Mouse (Mus musculus) bone marrow macrophage, adult 2 months (primary cell): ENCODE measurements around the gene Igfbp2. TPM values are rescaled to one million over a fixed set of nuclear protein-coding genes. Genes with fewer than 3 reads are reported as not detected.

Experiments used
- H3K27ac ChIP-seq: 2 replicates; pipeline ENCODE4 v1.5.1; 2012; ENCODE audit warnings: low read depth, low read length; ENCODE audit not compliant: insufficient read depth
- H3K4me1 ChIP-seq: 2 replicates; pipeline ENCODE4 v1.6.1; 2012; ENCODE audit warnings: low read length; ENCODE audit not compliant: control insufficient read depth, insufficient read depth
- H3K4me3 ChIP-seq: 2 replicates; pipeline ENCODE4 v1.5.1; 2012; ENCODE audit warnings: mild to moderate bottlenecking, low read length, moderate library complexity; ENCODE audit not compliant: insufficient read depth
- CTCF ChIP-seq: IDR thresholded peaks from 2 replicates; pipeline ENCODE4 v1.5.1; 2012; ENCODE audit warnings: low read depth, mild to moderate bottlenecking, low read length, moderate library complexity
- POLR2A ChIP-seq: IDR thresholded peaks from 2 replicates; pipeline ENCODE4 v1.6.1; 2012; ENCODE audit warnings: mild to moderate bottlenecking, low read depth, low read length, borderline replicate concordance
- polyA plus RNA-seq: library from polyadenylated mRNA; stranded (reverse); fragments of >200 nt; gene quantifications from 2 replicates; pipeline ENCODE4 v1.2.4, GENCODE M21; 2012; ENCODE audit not compliant: missing spikeins, insufficient read depth, insufficient read length

Gene Igfbp2
- polyA plus RNA-seq, 1 experiment, result not detected

DNA sequence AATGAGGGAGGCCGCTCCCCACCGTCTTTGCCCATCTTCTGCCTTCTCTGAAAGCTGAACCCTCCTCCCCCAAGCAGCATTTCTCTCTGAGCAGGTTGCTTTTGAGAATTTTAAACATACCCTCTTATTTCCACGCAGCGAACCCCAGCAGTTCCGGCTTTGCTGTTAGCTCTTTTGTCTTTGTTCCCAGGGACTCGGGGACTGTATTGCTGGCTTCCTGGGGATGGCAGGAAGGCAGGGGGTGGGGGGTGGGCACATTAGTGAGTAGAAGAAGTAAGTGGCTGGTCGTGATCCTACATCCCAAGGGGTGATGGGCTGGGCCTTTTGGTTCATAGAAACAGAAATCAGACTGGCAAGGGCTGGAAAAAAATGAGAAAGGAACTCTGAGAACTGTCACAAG is 2.6 kb downstream of the Igfbp2 start:
- no peak for TF ChIP-seq CTCF
- no peak for TF ChIP-seq POLR2A
- Histone ChIP-seq H3K4me3 (no peak overlapping the region), H3K4me1 (no peaks in the 10 kb centered on the region), H3K27ac (no peak overlapping the region)

DNA sequence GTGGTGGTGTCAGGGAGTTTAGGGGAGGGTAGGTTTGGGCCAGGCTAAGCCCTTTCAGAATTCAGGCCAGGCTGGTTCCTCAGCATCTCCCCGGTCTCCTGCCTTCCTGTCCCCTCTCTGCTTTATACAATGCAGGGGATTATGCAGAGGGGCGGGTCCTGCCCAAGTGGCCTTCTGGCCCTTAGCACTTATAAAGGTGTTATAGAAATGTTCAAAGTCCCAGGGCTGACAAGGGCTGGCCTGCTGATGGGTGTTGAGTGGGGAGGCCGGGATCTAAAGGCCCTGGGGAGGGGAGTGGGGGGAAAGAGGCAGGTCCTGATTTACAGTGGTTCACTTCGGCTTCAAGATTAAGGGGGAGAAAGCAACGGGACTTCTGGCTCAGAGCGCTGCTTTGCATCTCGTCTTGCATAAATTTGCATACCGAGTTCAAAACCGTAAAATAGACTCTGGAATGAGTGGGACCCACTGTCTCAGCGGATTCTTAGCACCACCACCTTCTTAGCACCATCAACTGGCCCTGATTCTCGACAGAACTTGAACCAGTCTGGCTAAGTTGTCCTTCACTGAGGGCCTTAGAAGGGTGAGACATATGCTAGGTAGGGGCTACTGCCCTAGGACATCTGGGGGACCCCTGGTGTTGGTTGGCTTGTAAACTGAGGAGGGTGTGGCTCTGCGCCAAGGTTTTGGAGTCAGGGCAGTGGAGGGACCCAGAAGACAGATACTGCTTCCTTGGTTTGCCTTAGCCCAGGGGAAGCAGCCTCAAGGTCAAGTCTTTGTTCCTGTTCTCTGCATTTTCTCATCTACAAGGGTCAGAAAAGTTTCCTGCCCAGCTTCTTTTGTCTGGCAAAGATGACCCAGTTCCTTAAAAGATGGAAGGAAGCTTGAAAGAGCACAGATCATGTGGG is 3.4 kb downstream of the Igfbp2 start:
- Histone ChIP-seq H3K27ac (no peak overlapping the region), H3K4me1 (no peaks in the 10 kb centered on the region), H3K4me3 (no peak overlapping the region)
- TF ChIP-seq CTCF (no peak), POLR2A (no peak)

DNA sequence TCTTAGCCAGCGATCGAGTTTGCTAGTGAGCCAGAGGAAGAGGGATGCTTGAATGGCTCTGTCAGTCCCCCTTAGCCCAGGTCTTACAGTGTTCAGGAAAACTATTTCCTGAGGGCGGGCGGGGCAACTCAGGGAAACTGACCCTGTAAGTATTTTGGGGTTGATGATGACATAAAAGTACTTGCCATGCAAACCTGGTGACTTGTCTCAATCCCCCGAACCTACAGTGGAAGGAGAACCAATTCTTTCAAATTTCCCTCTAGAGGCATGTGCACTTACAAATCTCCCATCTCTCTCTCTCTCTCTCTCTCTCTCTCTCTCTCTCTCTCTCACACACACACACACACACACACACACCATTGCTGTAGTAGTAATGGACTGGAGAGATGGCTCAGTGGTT is 4.5 kb downstream of the Igfbp2 start:
- no peak overlapping the region for H3K27ac ChIP-seq
- TF ChIP-seq POLR2A (no peak), CTCF (no peak)
- H3K4me3 ChIP-seq, result no peak overlapping the region
- H3K4me1 ChIP-seq, result no peaks in the 10 kb centered on the region

DNA sequence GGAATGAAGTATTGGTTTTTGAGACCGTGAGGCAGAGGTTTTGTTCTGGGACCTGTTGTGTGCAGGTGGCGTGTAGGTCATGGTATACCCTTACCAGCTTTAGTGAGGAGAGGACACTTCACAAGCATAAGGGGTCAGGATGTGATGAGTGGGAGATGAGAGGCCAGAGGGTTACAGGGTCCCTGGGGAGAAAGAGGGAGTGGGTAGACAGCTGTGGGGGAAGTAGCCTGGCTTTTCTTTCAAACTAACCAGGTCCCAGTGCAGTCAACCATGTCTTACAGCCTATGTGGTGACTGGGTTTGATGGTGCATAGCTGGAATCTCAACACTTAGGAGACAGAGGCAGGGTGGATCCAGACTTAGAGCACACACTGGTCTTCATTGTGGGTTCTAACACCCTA is 6.2 kb downstream of the Igfbp2 start:
- no peak for TF ChIP-seq CTCF
- TF ChIP-seq POLR2A, result no peak
- H3K4me1 ChIP-seq, result no peaks in the 10 kb centered on the region

DNA sequence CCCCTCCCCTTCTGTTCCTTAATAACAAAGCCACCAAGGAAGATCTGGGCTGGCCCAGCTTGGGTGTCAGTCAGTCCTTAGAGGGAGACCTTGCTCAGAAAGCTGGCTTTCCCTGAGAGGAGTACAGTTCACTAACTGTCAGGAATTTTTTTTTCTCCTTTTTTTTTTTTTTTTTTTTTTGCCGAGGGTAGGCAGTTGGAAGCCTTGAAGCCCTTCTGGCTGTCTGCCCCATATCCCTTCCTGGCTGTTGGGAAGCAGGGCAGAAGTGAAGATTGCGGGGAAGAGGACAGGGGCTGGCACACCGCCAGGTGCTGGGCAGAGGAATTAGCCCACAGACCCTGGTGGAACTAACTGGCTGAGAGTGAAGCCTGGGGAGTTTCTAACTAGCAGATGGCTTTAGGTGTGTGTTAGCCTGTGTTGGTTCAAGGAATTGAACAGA is 8.4 kb downstream of the Igfbp2 start:
- TF ChIP-seq POLR2A, result no peak
- no peak for TF ChIP-seq CTCF
- H3K4me1 ChIP-seq, result no peaks in the 10 kb centered on the region
- H3K27ac ChIP-seq, result no peak overlapping the region
- H3K4me3 ChIP-seq, result no peak overlapping the region

More for the DNA sequence above, 6.2 kb downstream of the Igfbp2 start:
- no peak overlapping the region for H3K27ac ChIP-seq
- H3K4me3 ChIP-seq, result no peak overlapping the region

DNA sequence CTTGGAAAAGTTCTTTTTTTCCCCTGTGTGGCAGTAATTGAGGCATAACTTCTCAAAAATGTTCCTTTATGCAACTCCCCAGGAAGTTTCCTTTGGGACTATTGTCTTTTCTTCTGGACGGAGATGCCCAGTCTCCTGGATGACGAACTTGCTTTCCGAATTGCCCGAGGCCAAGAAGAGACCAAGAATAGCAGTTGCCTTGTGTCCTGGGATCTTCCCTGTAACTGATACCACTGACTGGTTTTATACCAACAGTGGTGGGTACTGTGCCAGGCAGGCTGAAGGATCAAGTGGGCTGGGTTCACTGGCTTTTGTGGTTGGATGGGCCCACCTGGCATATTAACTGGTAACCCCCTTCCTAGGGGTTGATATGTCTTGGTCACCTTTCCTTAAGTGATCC is 9.3 kb downstream of the Igfbp2 start:
- Histone ChIP-seq H3K4me1 (no peaks in the 10 kb centered on the region), H3K27ac (no peak overlapping the region), H3K4me3 (no peak overlapping the region)
- TF ChIP-seq CTCF (no peak), POLR2A (no peak)

DNA sequence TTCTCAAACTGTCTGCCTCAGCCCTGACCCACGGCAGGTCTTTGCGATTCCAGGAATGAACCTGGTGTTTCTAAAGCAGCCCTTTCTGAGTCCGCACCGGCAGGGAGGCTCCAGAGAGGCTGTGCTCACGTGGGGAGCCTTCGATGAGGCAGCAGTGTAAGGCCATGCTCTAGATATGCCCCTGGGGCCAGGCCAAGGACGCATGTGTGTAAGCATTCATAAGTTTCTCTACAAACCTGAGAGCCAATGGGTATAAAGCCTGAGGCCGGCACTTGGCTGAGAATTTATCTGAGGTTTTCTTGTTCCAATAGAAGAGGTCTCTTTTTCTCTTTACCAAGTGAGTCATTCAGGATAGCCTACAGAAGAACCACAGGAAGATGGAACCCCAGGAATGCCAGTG is 15.1 kb downstream of the Igfbp2 start:
- Histone ChIP-seq H3K4me3 (no peak overlapping the region), H3K4me1 (no peaks in the 10 kb centered on the region), H3K27ac (no peak overlapping the region)
- TF ChIP-seq CTCF (no peak), POLR2A (no peak)

DNA sequence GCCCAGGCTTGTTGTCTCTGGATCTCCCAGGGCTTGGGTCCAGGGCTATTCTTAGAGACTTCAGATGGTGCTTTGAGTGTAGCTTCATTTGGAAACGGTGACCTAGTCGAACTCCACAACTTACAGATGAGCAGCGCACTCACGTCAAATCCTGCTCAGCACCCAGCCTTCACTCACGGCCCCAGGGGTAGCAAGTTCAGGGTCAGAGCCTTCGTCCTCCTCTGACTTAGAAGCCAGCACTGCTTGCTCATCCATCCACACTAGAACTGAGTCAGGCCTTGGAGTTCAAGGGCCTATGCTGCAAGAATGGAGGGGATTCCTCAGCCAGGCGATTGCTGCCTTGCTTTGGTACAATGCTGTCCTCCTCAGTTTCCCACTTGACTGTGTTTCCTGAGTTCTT is 15.5 kb downstream of the Igfbp2 start:
- Histone ChIP-seq H3K4me3 (no peak overlapping the region), H3K4me1 (no peaks in the 10 kb centered on the region), H3K27ac (no peak overlapping the region)
- TF ChIP-seq CTCF (no peak), POLR2A (no peak)

DNA sequence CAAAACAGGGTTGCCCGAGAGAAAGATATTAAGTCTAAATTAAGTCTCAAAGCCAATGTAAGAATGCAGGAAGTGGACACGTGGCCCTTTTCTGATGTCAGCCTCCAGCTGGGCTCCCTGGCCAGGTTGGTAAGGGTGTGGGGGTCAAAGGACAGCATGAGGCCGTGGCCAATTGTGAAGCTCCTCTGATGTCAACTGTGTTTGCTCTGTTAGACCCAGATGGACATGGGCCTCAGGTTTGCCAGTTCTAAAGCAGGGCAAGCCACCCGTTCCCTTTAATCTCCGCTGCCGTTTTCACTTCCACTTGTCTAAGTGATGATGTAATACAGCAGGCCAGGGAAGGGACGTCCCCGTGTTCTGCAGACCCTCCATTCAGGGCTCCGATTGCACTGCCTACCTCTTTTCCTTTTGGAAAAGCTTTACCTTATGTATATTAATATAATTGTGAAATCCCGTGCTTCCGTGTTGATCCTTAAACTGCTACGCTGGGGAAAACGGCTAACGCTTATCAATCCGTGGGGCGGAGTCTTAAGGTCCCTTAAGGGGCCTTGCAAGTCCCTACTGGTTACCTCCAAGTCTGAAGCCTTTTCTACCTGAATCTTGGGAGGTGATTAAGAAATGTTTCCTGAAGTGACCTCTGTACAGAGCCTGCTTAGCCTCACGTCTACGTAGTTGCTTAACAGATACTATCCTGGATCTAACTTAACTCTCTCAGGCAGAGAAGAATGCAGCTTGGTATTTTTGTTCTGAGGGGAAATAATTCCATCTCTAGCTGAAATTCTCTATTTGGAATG is 18.6 kb downstream of the Igfbp2 start:
- Histone ChIP-seq H3K4me3 (no peak overlapping the region), H3K4me1 (no peaks in the 10 kb centered on the region), H3K27ac (no peak overlapping the region)
- TF ChIP-seq CTCF (no peak), POLR2A (no peak)

DNA sequence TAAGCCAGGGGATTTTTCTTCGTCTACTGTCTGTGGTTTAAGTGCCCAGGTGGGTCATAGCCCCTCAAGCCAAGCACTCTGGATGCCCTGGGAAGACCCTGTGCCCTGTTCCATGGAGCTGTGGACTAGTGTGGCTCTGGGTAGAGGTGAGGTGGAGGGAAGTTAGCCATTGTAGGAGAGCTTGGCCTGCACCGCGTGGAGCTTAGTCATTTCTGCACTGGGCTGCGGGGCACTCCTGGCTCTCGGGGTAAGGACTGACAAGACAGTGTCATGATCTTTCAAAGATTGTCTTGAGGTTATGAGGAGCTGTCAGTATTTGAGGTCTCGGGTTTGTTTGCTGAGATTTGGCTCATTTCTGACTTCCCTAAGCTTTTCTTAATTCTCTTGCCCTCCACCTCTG is 20.4 kb downstream of the Igfbp2 start:
- Histone ChIP-seq H3K4me1 (no peaks in the 10 kb centered on the region), H3K4me3 (no peak overlapping the region), H3K27ac (no peak overlapping the region)
- no peak for TF ChIP-seq POLR2A
- TF ChIP-seq CTCF, result no peak
